Mouse (Mus musculus) neural tube, embryonic 12.5 days (tissue): Measurements from ENCODE around the gene Gse1. TPM values are rescaled to one million over a fixed set of nuclear protein-coding genes. Genes with fewer than 3 reads are reported as not detected.

Source experiments
- ATAC-seq: fragments of 200-750 bp; cut with Nextera tagmentation; 2 replicates; pipeline ENCODE4 v1.8.0; 2017; ENCODE audit warnings: low read depth, mild to moderate bottlenecking, moderate TSS enrichment, moderate library complexity; ENCODE audit not compliant: low FRiP score
- H3K27ac ChIP-seq: fragments of 300-500 bp; sonication (generic); 2 replicates; pipeline ENCODE4 v1.5.1; 2016
- H3K27me3 ChIP-seq: fragments of 300-500 bp; sonication (generic); replicated peaks from 2 replicates; pipeline ENCODE4 v1.6.1; 2016; ENCODE audit warnings: mild to moderate bottlenecking
- H3K36me3 ChIP-seq: fragments of 300-500 bp; sonication (generic); 2 replicates; pipeline ENCODE4 v1.6.1; 2016; ENCODE audit warnings: mild to moderate bottlenecking
- H3K4me1 ChIP-seq: fragments of 300-500 bp; sonication (generic); 2 replicates; pipeline ENCODE4 v1.6.1; 2016
- H3K4me2 ChIP-seq: fragments of 300-500 bp; sonication (generic); replicated peaks from 2 replicates; pipeline ENCODE4 v1.6.1; 2016; ENCODE audit warnings: mild to moderate bottlenecking
- H3K4me3 ChIP-seq: fragments of 300-500 bp; sonication (generic); 2 replicates; pipeline ENCODE4 v1.5.1; 2016
- H3K9ac ChIP-seq: fragments of 300-500 bp; sonication (generic); 2 replicates; pipeline ENCODE4 v1.6.1; 2016; ENCODE audit warnings: mild to moderate bottlenecking
- H3K9me3 ChIP-seq: fragments of 300-500 bp; sonication (generic); 2 replicates; pipeline ENCODE4 v1.6.1; 2016; ENCODE audit warnings: mild to moderate bottlenecking
- WGBS: fragments of 180-500 bp; shearing (Covaris S2); methylation state at CpG from one replicate; pipeline ENCODE4 v1.1.7; 2016; 5-methylcytosine and 5-hydroxymethylcytosine counted together
- polyA plus RNA-seq: library from polyadenylated mRNA; unstranded; fragments of >200 nt; fragmentation: Nextera tagmentation; extraction: Ambion mirVana; gene quantifications from 2 replicates; pipeline ENCODE4 v1.2.1, GENCODE M21; 2016

The Gse1 gene
- polyA plus RNA-seq, 1 experiment from 2014 or later, result 26.0 TPM

- Histone ChIP-seq H3K9me3 (no peaks in the 10 kb centered on the region), H3K4me3 (peak overlapping the region; percentile 64), H3K27me3 (no peaks in the 10 kb centered on the region), H3K4me2 (peak overlapping the region; percentile 97), H3K36me3 (no peaks in the 10 kb centered on the region), H3K4me1 (peaks cover 95% of the 10 kb centered on the region), H3K9ac (peak overlapping the region; percentile 86), H3K27ac (peak overlapping the region; percentile 97)
- no peak for ATAC-seq
- WGBS, result 1% methylated on average over 77 of the region's 79 CpGs
Measured at GRCm38 (mm10) chr8:120535452-120536305, 307.4 kb downstream of the Gse1 start.

GRCm38 (mm10) chr8:120536306-120537206 is 308.3 kb downstream of the Gse1 start:
- H3K27me3 ChIP-seq, result no peaks in the 10 kb centered on the region
- H3K36me3 ChIP-seq, result no peaks in the 10 kb centered on the region
- WGBS, result under 1% methylated on average over 61 of the region's 61 CpGs
- peak overlapping the region; percentile 97 for H3K4me2 ChIP-seq
- peak overlapping the region; percentile 64 for H3K4me3 ChIP-seq
- peak; percentile 8; the same call in 1 of the 2 replicates for ATAC-seq
- peaks cover 94% of the 10 kb centered on the region for H3K4me1 ChIP-seq
- H3K27ac ChIP-seq, result peak overlapping the region; percentile 97
- H3K9ac ChIP-seq, result peak overlapping the region; percentile 86
- H3K9me3 ChIP-seq, result no peaks in the 10 kb centered on the region

- H3K36me3 ChIP-seq, result no peaks in the 10 kb centered on the region
- peaks cover 93% of the 10 kb centered on the region for H3K4me1 ChIP-seq
- no peaks in the 10 kb centered on the region for H3K27me3 ChIP-seq
- peak overlapping the region; percentile 97 for H3K4me2 ChIP-seq
- peak; percentile 16; the same call in 1 of the 2 replicates for ATAC-seq
- WGBS, result under 1% methylated on average over 56 of the region's 79 CpGs
- peak overlapping the region; percentile 64 for H3K4me3 ChIP-seq
- peak overlapping the region; percentile 97 for H3K27ac ChIP-seq
- H3K9me3 ChIP-seq, result no peaks in the 10 kb centered on the region
- peak overlapping the region; percentile 86 for H3K9ac ChIP-seq
Measured at GRCm38 (mm10) chr8:120537207-120537817, 309.1 kb downstream of the Gse1 start.

- H3K9ac ChIP-seq, result peak overlapping the region; percentile 86
- H3K27me3 ChIP-seq, result no peaks in the 10 kb centered on the region
- H3K9me3 ChIP-seq, result no peaks in the 10 kb centered on the region
- H3K4me3 ChIP-seq, result peak overlapping the region; percentile 64
- peak overlapping the region; percentile 97 for H3K27ac ChIP-seq
- no peaks in the 10 kb centered on the region for H3K36me3 ChIP-seq
- peak; percentile 14 for ATAC-seq
- peaks cover 93% of the 10 kb centered on the region for H3K4me1 ChIP-seq
- WGBS, result 0% methylated on average over 43 of the region's 46 CpGs
- H3K4me2 ChIP-seq, result peak overlapping the region; percentile 97
Measured at GRCm38 (mm10) chr8:120537818-120538396, 309.7 kb downstream of the Gse1 start.

- 0 out of 2 replicates have a peak, but pooled peaks have one; percentile 18 for ATAC-seq
Measured at GRCm38 (mm10) chr8:120538397-120539240, 310.4 kb downstream of the Gse1 start.

GRCm38 (mm10) chr8:120539381-120539774 is 311.1 kb downstream of the Gse1 start:
- peak overlapping the region; percentile 64 for H3K4me3 ChIP-seq
- H3K9me3 ChIP-seq, result no peaks in the 10 kb centered on the region
- H3K27me3 ChIP-seq, result no peaks in the 10 kb centered on the region
- H3K4me1 ChIP-seq, result peaks cover 92% of the 10 kb centered on the region
- H3K27ac ChIP-seq, result peak overlapping the region; percentile 97
- 27% methylated on average over 6 of the region's 6 CpGs for WGBS
- H3K36me3 ChIP-seq, result no peaks in the 10 kb centered on the region
- no peak for ATAC-seq
- H3K4me2 ChIP-seq, result peak overlapping the region; percentile 97
- H3K9ac ChIP-seq, result peak overlapping the region; percentile 86

More at GRCm38 (mm10) chr8:120538397-120539240, 310.4 kb downstream of the Gse1 start:
- Histone ChIP-seq H3K4me2 (peak overlapping the region; percentile 97), H3K27ac (peak overlapping the region; percentile 97), H3K36me3 (no peaks in the 10 kb centered on the region), H3K4me1 (peaks cover 93% of the 10 kb centered on the region), H3K9me3 (no peaks in the 10 kb centered on the region), H3K27me3 (no peaks in the 10 kb centered on the region), H3K4me3 (peak overlapping the region; percentile 64), H3K9ac (peak overlapping the region; percentile 86)
- WGBS, result under 1% methylated on average over 37 of the region's 37 CpGs

- no peaks in the 10 kb centered on the region for H3K9me3 ChIP-seq
- H3K4me2 ChIP-seq, result peak overlapping the region; percentile 97
- no peak for ATAC-seq
- 24% methylated on average over 23 of the region's 23 CpGs for WGBS
- no peaks in the 10 kb centered on the region for H3K27me3 ChIP-seq
- H3K9ac ChIP-seq, result peak overlapping the region; percentile 86; the same call in 1 of the 2 replicates
- H3K4me1 ChIP-seq, result peaks cover 91% of the 10 kb centered on the region
- H3K27ac ChIP-seq, result peak overlapping the region; percentile 97
- no peaks in the 10 kb centered on the region for H3K36me3 ChIP-seq
- H3K4me3 ChIP-seq, result peak overlapping the region; percentile 64
Measured at GRCm38 (mm10) chr8:120539775-120540625, 311.7 kb downstream of the Gse1 start.

GRCm38 (mm10) chr8:120542995-120543394 is 314.7 kb downstream of the Gse1 start:
- peak overlapping the region; percentile 42 for H3K4me2 ChIP-seq
- H3K4me3 ChIP-seq, result no peak overlapping the region
- no peaks in the 10 kb centered on the region for H3K27me3 ChIP-seq
- no peaks in the 10 kb centered on the region for H3K9me3 ChIP-seq
- 18% methylated on average over 13 of the region's 13 CpGs for WGBS
- no peak overlapping the region for H3K9ac ChIP-seq
- ATAC-seq, result no peak
- H3K36me3 ChIP-seq, result no peaks in the 10 kb centered on the region
- H3K4me1 ChIP-seq, result peaks cover 95% of the 10 kb centered on the region
- 0 out of 2 replicates have a peak overlapping the region, but pooled peaks have one; percentile 26 for H3K27ac ChIP-seq

- H3K9ac ChIP-seq, result no peak overlapping the region
- no peak for ATAC-seq
- peak overlapping the region; percentile 42 for H3K4me2 ChIP-seq
Measured at GRCm38 (mm10) chr8:120543416-120544055, 315.3 kb downstream of the Gse1 start.

GRCm38 (mm10) chr8:120544155-120544554 is 315.9 kb downstream of the Gse1 start:
- no peak overlapping the region for H3K27ac ChIP-seq
- no peaks in the 10 kb centered on the region for H3K36me3 ChIP-seq
- no peak overlapping the region for H3K9ac ChIP-seq
- no peak overlapping the region for H3K4me2 ChIP-seq
- H3K27me3 ChIP-seq, result no peaks in the 10 kb centered on the region
- 88% methylated on average over 5 of the region's 5 CpGs for WGBS
- peaks cover 95% of the 10 kb centered on the region for H3K4me1 ChIP-seq
- ATAC-seq, result no peak
- no peak overlapping the region for H3K4me3 ChIP-seq
- no peaks in the 10 kb centered on the region for H3K9me3 ChIP-seq

More at GRCm38 (mm10) chr8:120543416-120544055, 315.3 kb downstream of the Gse1 start:
- Histone ChIP-seq H3K4me1 (peaks cover 95% of the 10 kb centered on the region), H3K27ac (0 out of 2 replicates have a peak overlapping the region, but pooled peaks have one; percentile 26), H3K9me3 (no peaks in the 10 kb centered on the region), H3K36me3 (no peaks in the 10 kb centered on the region), H3K27me3 (no peaks in the 10 kb centered on the region), H3K4me3 (no peak overlapping the region)
- 69% methylated on average over 8 of the region's 8 CpGs for WGBS
